Comparison of ENCODE assay signal across 21 mouse cellular contexts in genomic region chr16:7212756-7213155, GRCm38 (mm10).
"Had no signal": no experiment of that assay in that cellular context is flagged by ENCODE, and none has a peak within 500 bp of the region (broad histone marks: within the 10 kb centered on the region; RNA-seq: fewer than 3 reads in every experiment).

No protein-coding gene starts in this region.

- DNase-seq: kidney, adult 18-20 months; kidney, adult 9 months; kidney, postnatal 10 days; kidney, postnatal 36 days; liver; midbrain, embryonic 14.5 days; right cerebral cortex, postnatal 25 days; spleen, adult 18-20 months; thymus, postnatal 25 days had no signal

- H3K9me3 ChIP-seq: limb, embryonic 10.5 days; limb, embryonic 13.5 days; liver, embryonic 12.5 days; liver, embryonic 15.5 days; lung, embryonic 15.5 days; neural tube, embryonic 12.5 days; neural tube, embryonic 15.5 days; stomach, embryonic 15.5 days had no signal

- H3K4me3 ChIP-seq: limb, embryonic 10.5 days; limb, embryonic 13.5 days; liver, embryonic 12.5 days; liver, embryonic 15.5 days; lung, embryonic 15.5 days; neural tube, embryonic 12.5 days; neural tube, embryonic 15.5 days; stomach, embryonic 15.5 days had no signal

- H3K36me3 ChIP-seq: limb, embryonic 10.5 days; limb, embryonic 13.5 days; liver, embryonic 12.5 days; liver, embryonic 15.5 days; lung, embryonic 15.5 days; neural tube, embryonic 12.5 days; neural tube, embryonic 15.5 days; stomach, embryonic 15.5 days had no signal

- H3K4me2 ChIP-seq: limb, embryonic 13.5 days; liver, embryonic 12.5 days; liver, embryonic 15.5 days; lung, embryonic 15.5 days; midbrain, embryonic 11.5 days; neural tube, embryonic 12.5 days; neural tube, embryonic 15.5 days; stomach, embryonic 15.5 days had no signal

- H3K27me3 ChIP-seq: limb, embryonic 13.5 days; liver, embryonic 12.5 days; liver, embryonic 15.5 days; lung, embryonic 15.5 days; neural tube, embryonic 12.5 days; neural tube, embryonic 15.5 days; stomach, embryonic 15.5 days had no signal

- H3K27ac ChIP-seq: hindbrain, postnatal 0 days; limb, embryonic 10.5 days; limb, embryonic 13.5 days; liver, embryonic 12.5 days; liver, embryonic 15.5 days; lung, embryonic 15.5 days; neural tube, embryonic 12.5 days; stomach, embryonic 15.5 days had no signal

- H3K4me1 ChIP-seq: liver, embryonic 12.5 days; liver, embryonic 15.5 days; lung, embryonic 15.5 days; stomach, embryonic 15.5 days had no signal

- H3K9ac ChIP-seq: limb, embryonic 13.5 days; liver, embryonic 12.5 days; liver, embryonic 15.5 days; lung, embryonic 15.5 days; neural tube, embryonic 12.5 days; neural tube, embryonic 15.5 days; stomach, embryonic 15.5 days had no signal

- ATAC-seq: hindbrain, postnatal 0 days; inflammation-experienced regulatory T-cells, adult 6 months; intestine, embryonic 16.5 days; liver, embryonic 12.5 days had no signal
